Mouse (Mus musculus) ES-Bruce4 (cell line): Measurements from ENCODE around the gene Gbp7. TPM values are rescaled to one million over a fixed set of nuclear protein-coding genes. Genes with fewer than 3 reads are reported as not detected.

Source experiments
- H3K27ac ChIP-seq: 2 replicates; pipeline ENCODE4 v1.5.1; 2012; ENCODE audit warnings: low read length, inconsistent platforms; ENCODE audit not compliant: insufficient read depth
- H3K27me3 ChIP-seq: 2 replicates; pipeline ENCODE4 v1.6.1; 2012; ENCODE audit warnings: mild to moderate bottlenecking, low read length, inconsistent platforms; ENCODE audit not compliant: control insufficient read depth, poor library complexity, insufficient read depth, severe bottlenecking
- H3K36me3 ChIP-seq: 2 replicates; pipeline ENCODE4 v1.6.1; 2012; ENCODE audit warnings: inconsistent platforms, mild to moderate bottlenecking, low read length, moderate library complexity; ENCODE audit not compliant: control insufficient read depth, poor library complexity, insufficient read depth, severe bottlenecking
- H3K4me1 ChIP-seq: one replicate; pipeline ENCODE4 v1.8.1; 2011; ENCODE audit warnings: low read length; ENCODE audit not compliant: control insufficient read depth, insufficient read depth
- H3K4me3 ChIP-seq: 2 replicates; pipeline ENCODE4 v1.5.1; 2011; ENCODE audit warnings: low read depth, mild to moderate bottlenecking, low read length
- H3K9ac ChIP-seq: 2 replicates; pipeline ENCODE4 v1.6.1; 2012; ENCODE audit warnings: low read depth, mild to moderate bottlenecking, inconsistent platforms; ENCODE audit not compliant: poor library complexity, severe bottlenecking
- H3K9me3 ChIP-seq: replicated peaks from 2 replicates; pipeline ENCODE4 v1.6.1; 2012; ENCODE audit warnings: mild to moderate bottlenecking, low read length, inconsistent platforms; ENCODE audit not compliant: control insufficient read depth, poor library complexity, insufficient read depth, severe bottlenecking
- CTCF ChIP-seq: IDR thresholded peaks from one replicate; pipeline ENCODE4 v1.8.1; 2011; ENCODE audit warnings: low read depth, low read length
- EP300 ChIP-seq: IDR thresholded peaks from 2 replicates; pipeline ENCODE4 v1.6.1; 2011; ENCODE audit warnings: low read depth, low read length; ENCODE audit not compliant: insufficient read depth
- POLR2A ChIP-seq: IDR thresholded peaks from one replicate; pipeline ENCODE4 v1.8.1; 2011; ENCODE audit warnings: low read length; ENCODE audit not compliant: insufficient read depth
- polyA plus RNA-seq: library from polyadenylated mRNA; stranded (reverse); fragments of >200 nt; gene quantifications from 2 replicates; pipeline ENCODE4 v1.2.4, GENCODE M21; 2011; ENCODE audit warnings: low read depth; ENCODE audit not compliant: missing spikeins, insufficient read depth, insufficient read length

Gene Gbp7
- polyA plus RNA-seq, 1 experiment: 10.6 TPM

- TF ChIP-seq CTCF: no peak
- no peak for TF ChIP-seq EP300
- no peak for TF ChIP-seq POLR2A
- Histone ChIP-seq H3K27me3 (no peaks in the 10 kb centered on the region), H3K9ac (no peak overlapping the region), H3K36me3 (no peaks in the 10 kb centered on the region), H3K4me3 (no peak overlapping the region), H3K4me1 (no peaks in the 10 kb centered on the region), H3K27ac (no peak overlapping the region), H3K9me3 (no peaks in the 10 kb centered on the region)
Observed at GRCm38 (mm10) chr3:142590431-142591067, 60.4 kb downstream of the Gbp7 start.

- Histone ChIP-seq H3K36me3 (no peaks in the 10 kb centered on the region), H3K9ac (no peak within 1 kb of the TSS), H3K4me3 (no peak within 1 kb of the TSS), H3K9me3 (no peaks in the 10 kb centered on the region), H3K27me3 (no peaks in the 10 kb centered on the region; the same call in 1 of the 2 replicates), H3K27ac (no peak within 1 kb of the TSS), H3K4me1 (no peaks in the 10 kb centered on the region)
- TF ChIP-seq POLR2A (no peak), CTCF (no peak), EP300 (no peak)
Observed at GRCm38 (mm10) chr3:142594547-142594946, 64.4 kb downstream of the Gbp7 start, which contains the start of gene Gbp2b. Gene Gbp2b, plus strand, starts transcription at chr3:142594847.

GRCm38 (mm10) chr3:142597923-142598322 lies 67.8 kb downstream of the Gbp7 start:
- Histone ChIP-seq H3K4me3 (no peak overlapping the region), H3K4me1 (no peaks in the 10 kb centered on the region), H3K9me3 (no peaks in the 10 kb centered on the region), H3K27ac (no peak overlapping the region), H3K27me3 (no peaks in the 10 kb centered on the region; the same call in 1 of the 2 replicates), H3K9ac (no peak overlapping the region), H3K36me3 (no peaks in the 10 kb centered on the region)
- TF ChIP-seq POLR2A (no peak), EP300 (no peak), CTCF (no peak)

Other genes starting within 250 kb of the Gbp7 start
- 37.9 and 45.2 TPM in 2 replicates for gene Pdlim5, start 134.6 kb upstream of the Gbp7 start, polyA plus RNA-seq
- 0.66 TPM in 1 of 2 replicates, not detected in the other for gene Gbp5, start 36.4 kb upstream of the Gbp7 start, polyA plus RNA-seq
- gene Gbp3, start 29.7 kb downstream of the Gbp7 start, polyA plus RNA-seq: 8.7 and 10.2 TPM in 2 replicates
- 0.33 TPM in 1 of 2 replicates, not detected in the other for gene Gbp2b, start 64.5 kb downstream of the Gbp7 start, polyA plus RNA-seq
- 90.1 and 97.5 TPM in 2 replicates for gene Gbp2, start 90.3 kb downstream of the Gbp7 start, polyA plus RNA-seq
- 7.9 and 14.4 TPM in 2 replicates for gene Kyat3, start 170.7 kb downstream of the Gbp7 start, polyA plus RNA-seq
- 47.1 and 48.8 TPM in 2 replicates for gene Gtf2b, start 234.7 kb downstream of the Gbp7 start, polyA plus RNA-seq